Mouse (Mus musculus) MEL (cell line): Measurements from ENCODE around the gene Pdlim5. TPM values are rescaled to one million over a fixed set of nuclear protein-coding genes. Genes with fewer than 3 reads are reported as not detected.
"Not testable (repeated sequence)": the region's sequence is repeated elsewhere in the genome, so short reads cannot be mapped to it uniquely, and the experiment has no call there.

Experiments used
- DNase-seq: peaks from one replicate; pipeline ENCODE4 v3.0.0; 2011; ENCODE audit warnings: low read depth, low spot score
- H3K27ac ChIP-seq: 2 replicates; pipeline ENCODE4 v1.5.1; 2012; ENCODE audit warnings: low read depth, mild to moderate bottlenecking, control low read depth, low read length, moderate library complexity; ENCODE audit not compliant: control insufficient read depth
- H3K27me3 ChIP-seq, 2 experiments: fragments of 150-350 bp in 1 of 2; sonication (generic) in 1 of 2; 2 replicates each; pipeline ENCODE4 v1.6.1; 2012; ENCODE audit warnings: low read length in 2 of 2, mild to moderate bottlenecking in 2 of 2, improper control_type of control experiment in 1 of 2, moderate library complexity in 1 of 2; ENCODE audit not compliant: insufficient read depth in 2 of 2, control insufficient read depth in 1 of 2
- H3K36me3 ChIP-seq, 2 experiments: 2 replicates each; pipeline ENCODE4 v1.6.1; 2012 to 2014; ENCODE audit warnings: low read length in 2 of 2, improper control_type of control experiment in 1 of 2, inconsistent platforms in 1 of 2, mild to moderate bottlenecking in 1 of 2; ENCODE audit not compliant: insufficient read depth in 2 of 2, control insufficient read depth in 1 of 2
- H3K4me1 ChIP-seq, 2 experiments: fragments of 150-350 bp in 1 of 2; sonication (generic) in 1 of 2; 2 replicates each; pipeline ENCODE4 v1.6.1; 2012; ENCODE audit warnings: low read length in 2 of 2, improper control_type of control experiment in 1 of 2, mild to moderate bottlenecking in 1 of 2; ENCODE audit not compliant: insufficient read depth in 2 of 2, control insufficient read depth in 1 of 2
- H3K4me3 ChIP-seq, 2 experiments: fragments of 150-350 bp in 1 of 2; sonication (generic) in 1 of 2; 2 replicates each; pipeline ENCODE4 v1.5.1; 2012; ENCODE audit warnings: low read depth in 2 of 2, low read length in 2 of 2, mild to moderate bottlenecking in 2 of 2, moderate library complexity in 2 of 2, control low read depth in 1 of 2, improper control_type of control experiment in 1 of 2; ENCODE audit not compliant: control insufficient read depth in 1 of 2, insufficient read depth in 1 of 2
- H3K79me2 ChIP-seq: 2 replicates; pipeline ENCODE4 v1.6.1; 2012; ENCODE audit warnings: mild to moderate bottlenecking, low read length, moderate library complexity; ENCODE audit not compliant: control insufficient read depth, poor library complexity, insufficient read depth
- H3K9ac ChIP-seq: 2 replicates; pipeline ENCODE4 v1.6.1; 2012; ENCODE audit warnings: low read depth, mild to moderate bottlenecking, control low read depth, low read length, moderate library complexity; ENCODE audit not compliant: control insufficient read depth, poor library complexity, severe bottlenecking
- H3K9me3 ChIP-seq: fragments of 150-350 bp; sonication (generic); replicated peaks from 2 replicates; pipeline ENCODE4 v1.6.1; 2012; ENCODE audit warnings: mild to moderate bottlenecking, low read length, improper control_type of control experiment, moderate library complexity; ENCODE audit not compliant: insufficient read depth
- BHLHE40 ChIP-seq: IDR thresholded peaks from 2 replicates; pipeline ENCODE4 v1.6.1; 2012; ENCODE audit warnings: low read depth, mild to moderate bottlenecking, inconsistent platforms, low read length, improper control_type of control experiment, borderline replicate concordance
- CHD1 ChIP-seq: IDR thresholded peaks from 2 replicates; pipeline ENCODE4 v1.6.1; 2012; ENCODE audit warnings: low read depth, mild to moderate bottlenecking, inconsistent platforms, low read length, improper control_type of control experiment
- CTCF ChIP-seq, 3 experiments: IDR thresholded peaks in 2 of 3; conservative IDR thresholded peaks in 1 of 3; 2 replicates each; pipeline ENCODE4 v1.5.1; 2011 to 2012; ENCODE audit warnings: low read length in 3 of 3, low read depth in 2 of 3, mild to moderate bottlenecking in 2 of 3, improper control_type of control experiment in 1 of 3, inconsistent platforms in 1 of 3, mixed read lengths in 1 of 3, moderate library complexity in 1 of 3; ENCODE audit not compliant: control insufficient read depth in 1 of 3, insufficient read depth in 1 of 3, poor library complexity in 1 of 3, severe bottlenecking in 1 of 3
- ETS1 ChIP-seq: IDR thresholded peaks from 2 replicates; pipeline ENCODE4 v1.6.1; 2012; ENCODE audit warnings: low read depth, mild to moderate bottlenecking, inconsistent platforms, low read length, improper control_type of control experiment, moderate library complexity
- GATA1 ChIP-seq: IDR thresholded peaks from 2 replicates; pipeline ENCODE4 v1.6.1; 2011; ENCODE audit warnings: low read depth, low read length, improper control_type of control experiment
- KAT2A ChIP-seq: conservative IDR thresholded peaks from 2 replicates; pipeline ENCODE4 v1.6.1; 2012; ENCODE audit warnings: low read depth, low read length, improper control_type of control experiment, inconsistent platforms
- MAX ChIP-seq: IDR thresholded peaks from 2 replicates; pipeline ENCODE4 v1.6.1; 2011; ENCODE audit warnings: low read length, improper control_type of control experiment
- NELFE ChIP-seq: IDR thresholded peaks from 2 replicates; pipeline ENCODE4 v1.6.1; 2011; ENCODE audit warnings: low read depth, low read length, improper control_type of control experiment
- SIN3A ChIP-seq: IDR thresholded peaks from 2 replicates; pipeline ENCODE4 v1.6.1; 2012; ENCODE audit warnings: low read length, improper control_type of control experiment, inconsistent platforms
- SMC3 ChIP-seq: IDR thresholded peaks from 2 replicates; pipeline ENCODE4 v1.6.1; 2011; ENCODE audit warnings: low read depth, low read length, improper control_type of control experiment
- USF2 ChIP-seq, 2 experiments: IDR thresholded peaks; 2 replicates each; pipeline ENCODE4 v1.6.1; 2011 to 2012; ENCODE audit warnings: improper control_type of control experiment in 2 of 2, low read length in 2 of 2, borderline replicate concordance in 1 of 2, inconsistent platforms in 1 of 2, low read depth in 1 of 2, mild to moderate bottlenecking in 1 of 2; ENCODE audit not compliant: insufficient read depth in 1 of 2
- ZNF384 ChIP-seq: IDR thresholded peaks from 2 replicates; pipeline ENCODE4 v1.6.1; 2012; ENCODE audit warnings: low read depth, mild to moderate bottlenecking, inconsistent platforms, low read length, improper control_type of control experiment
- polyA plus RNA-seq, 2 experiments: library from polyadenylated mRNA; stranded (reverse) in 1 of 2; unstranded in 1 of 2; fragments of >175 nt in 1 of 2; fragments of >200 nt in 1 of 2; gene quantifications; 2 replicates each; pipeline versions ENCODE4 v1.2.1 to v1.2.4; 2012; ENCODE audit warnings: low replicate concordance in 2 of 2, low read depth in 1 of 2; ENCODE audit not compliant: insufficient read length in 2 of 2, insufficient read depth in 1 of 2, missing spikeins in 1 of 2
- total RNA-seq: library from RNA; depleted of rRNA; stranded (reverse); fragments of 300-350 nt; gene quantifications from 2 replicates; pipeline ENCODE4 v1.2.3, GENCODE M21; 2012; rRNA removed

The Pdlim5 gene
- total and polyA plus RNA-seq, 3 experiments = 8.7 to 9.9 TPM; not detected in 1

GRCm38 (mm10) chr3:142196142-142196541, 199.4 kb downstream of the Pdlim5 start:
- Histone ChIP-seq H3K9me3 (no peaks in the 10 kb centered on the region), H3K79me2 (no peaks in the 10 kb centered on the region), H3K4me1 (no peaks in the 10 kb centered on the region), H3K4me3 (no peak overlapping the region), H3K27me3 (no peaks in the 10 kb centered on the region), H3K9ac (no peak overlapping the region), H3K36me3 (no peaks in the 10 kb centered on the region), H3K27ac (no peak overlapping the region)
- peak; percentile 10 for DNase-seq
- TF ChIP-seq GATA1 = no peak
- no peak for TF ChIP-seq CHD1
- no peak for TF ChIP-seq ETS1
- TF ChIP-seq SIN3A = no peak
- no peak for TF ChIP-seq BHLHE40
- peak; percentile 21 to 37 (median 32); a peak in 4 of 6 replicates for TF ChIP-seq CTCF (IDR thresholded peaks at IDR 0.05 in 2 of 3, conservative IDR thresholded peaks at IDR 0.05 in 1 of 3; ENCODE audit: control insufficient read depth in 1 of 3, insufficient read depth in 1 of 3, low read depth in 2 of 3, low read length in 3 of 3, poor library complexity in 1 of 3, severe bottlenecking in 1 of 3)
- TF ChIP-seq SMC3 = 0 out of 2 replicates have a peak, but pooled peaks have one; percentile 9
- no peak for TF ChIP-seq ZNF384
- TF ChIP-seq KAT2A = no peak
- TF ChIP-seq NELFE = no peak
- no peak for TF ChIP-seq USF2 (IDR thresholded peaks at IDR 0.05; ENCODE audit: borderline replicate concordance in 1 of 2, insufficient read depth in 1 of 2, low read depth in 1 of 2, low read length in 2 of 2)
- TF ChIP-seq MAX = no peak

- not testable (repeated sequence) for H3K9ac ChIP-seq, H3K79me2 ChIP-seq, H3K27ac ChIP-seq, H3K27me3 ChIP-seq, H3K4me1 ChIP-seq, H3K9me3 ChIP-seq, H3K4me3 ChIP-seq, DNase-seq, H3K36me3 ChIP-seq
Observed at GRCm38 (mm10) chr3:142191627-142192026, 203.9 kb downstream of the Pdlim5 start.

Other genes with a start within 250 kb of the Pdlim5 start
- not detected in 2 replicates for gene Bmpr1b, start 226.3 kb downstream of the Pdlim5 start, total RNA-seq
- gene Bmpr1b, start 226.3 kb downstream of the Pdlim5 start, polyA plus RNA-seq = not detected
- not detected in 2 replicates for gene Gbp5, start 98.3 kb upstream of the Pdlim5 start, total RNA-seq
- gene Gbp5, start 98.3 kb upstream of the Pdlim5 start, polyA plus RNA-seq = under 1 TPM in 1 of 2 experiments, not detected in 1; 0.03 TPM
- 1.6 and 3.9 TPM in 2 replicates for gene Gbp7, start 134.6 kb upstream of the Pdlim5 start, total RNA-seq
- gene Gbp7, start 134.6 kb upstream of the Pdlim5 start, polyA plus RNA-seq = 1 to 10 TPM in 1 of 2 experiments, not detected in 1; 1.9 TPM
- 0.20 and 0.35 TPM in 2 replicates for gene Gbp3, start 164.3 kb upstream of the Pdlim5 start, total RNA-seq
- gene Gbp3, start 164.3 kb upstream of the Pdlim5 start, polyA plus RNA-seq = under 1 TPM in 1 of 2 experiments, not detected in 1; 0.85 TPM
- gene Gbp2b, start 199.2 kb upstream of the Pdlim5 start, total RNA-seq = not detected in 2 replicates
- not detected for gene Gbp2b, start 199.2 kb upstream of the Pdlim5 start, polyA plus RNA-seq
- gene Gbp2, start 224.9 kb upstream of the Pdlim5 start, total RNA-seq = 0.04 TPM in 1 of 2 replicates, not detected in the other
- gene Gbp2, start 224.9 kb upstream of the Pdlim5 start, polyA plus RNA-seq = under 1 TPM in 1 of 2 experiments, not detected in 1; 0.03 TPM